Mouse (Mus musculus) hindbrain, embryonic 10.5 days (tissue): ENCODE measurements around the gene Tbx3. TPM values are rescaled to one million over a fixed set of nuclear protein-coding genes. Genes with fewer than 3 reads are reported as not detected.

ENCODE experiments used
- DNase-seq: peaks from one replicate; pipeline ENCODE4 v3.0.0-alpha.2; 2017; ENCODE audit warnings: low spot score
- H3K27ac ChIP-seq: fragments of 300-500 bp; sonication (generic); 2 replicates; pipeline ENCODE4 v1.5.1; 2016; ENCODE audit warnings: mild to moderate bottlenecking, moderate library complexity
- H3K27me3 ChIP-seq: fragments of 300-500 bp; sonication (generic); 2 replicates; pipeline ENCODE4 v1.6.1; 2016; ENCODE audit warnings: mild to moderate bottlenecking; ENCODE audit not compliant: poor library complexity, insufficient read depth, severe bottlenecking
- H3K36me3 ChIP-seq: fragments of 300-500 bp; sonication (generic); 2 replicates; pipeline ENCODE4 v1.6.1; 2016; ENCODE audit warnings: mild to moderate bottlenecking, moderate library complexity
- H3K4me1 ChIP-seq: fragments of 300-500 bp; sonication (generic); replicated peaks from 2 replicates; pipeline ENCODE4 v1.6.1; 2016; ENCODE audit warnings: mild to moderate bottlenecking
- H3K4me3 ChIP-seq: fragments of 300-500 bp; sonication (generic); 2 replicates; pipeline ENCODE4 v1.5.1; 2016; ENCODE audit warnings: mild to moderate bottlenecking, moderate library complexity
- H3K9me3 ChIP-seq: fragments of 300-500 bp; sonication (generic); 2 replicates; pipeline ENCODE4 v1.6.1; 2016; ENCODE audit warnings: mild to moderate bottlenecking, moderate library complexity
- WGBS: fragments of 180-500 bp; shearing (Covaris S2); methylation state at CpG from one replicate; pipeline ENCODE4 v1.1.7; 2016; 5-methylcytosine and 5-hydroxymethylcytosine counted together
- polyA plus RNA-seq: library from polyadenylated mRNA; unstranded; fragments of >200 nt; fragmentation: Nextera tagmentation; extraction: Ambion mirVana; gene quantifications from 2 replicates; pipeline ENCODE4 v1.2.1, GENCODE M21; 2016

Gene Tbx3
- polyA plus RNA-seq, 1 experiment from 2014 or later, result 5.8 TPM

GRCm38 (mm10) chr5:119646965-119647364, 23.5 kb upstream of the Tbx3 start:
- no peak overlapping the region for H3K27ac ChIP-seq
- no peaks in the 10 kb centered on the region for H3K36me3 ChIP-seq
- WGBS, result 59% methylated on average over 2 of the region's 2 CpGs
- no peak overlapping the region for H3K4me3 ChIP-seq
- H3K27me3 ChIP-seq, result peaks cover 91% of the 10 kb centered on the region
- H3K9me3 ChIP-seq, result no peaks in the 10 kb centered on the region
- H3K4me1 ChIP-seq, result peaks cover 9% of the 10 kb centered on the region; the same call in 1 of the 2 replicates
- no peak for DNase-seq

- Histone ChIP-seq H3K4me1 (peaks cover 9% of the 10 kb centered on the region; the same call in 1 of the 2 replicates), H3K27me3 (peaks cover 98% of the 10 kb centered on the region), H3K36me3 (no peaks in the 10 kb centered on the region), H3K9me3 (no peaks in the 10 kb centered on the region), H3K4me3 (no peak overlapping the region), H3K27ac (no peak overlapping the region)
- DNase-seq, result peak; percentile 12
- 21% methylated on average over 13 of the region's 13 CpGs for WGBS
Measured at GRCm38 (mm10) chr5:119651135-119651965, 19.1 kb upstream of the Tbx3 start.

- no peaks in the 10 kb centered on the region for H3K36me3 ChIP-seq
- peaks cover 100% of the 10 kb centered on the region for H3K27me3 ChIP-seq
- WGBS, result 5% methylated on average over 7 of the region's 7 CpGs
- H3K9me3 ChIP-seq, result no peaks in the 10 kb centered on the region
- H3K4me1 ChIP-seq, result peaks cover 10% of the 10 kb centered on the region; the same call in 1 of the 2 replicates
- no peak for DNase-seq
- no peak overlapping the region for H3K4me3 ChIP-seq
- no peak overlapping the region for H3K27ac ChIP-seq
Measured at GRCm38 (mm10) chr5:119656354-119656753, 14.1 kb upstream of the Tbx3 start.

- Histone ChIP-seq H3K9me3 (no peaks in the 10 kb centered on the region), H3K27ac (no peak overlapping the region), H3K27me3 (peaks cover 100% of the 10 kb centered on the region), H3K4me3 (no peak overlapping the region), H3K36me3 (no peaks in the 10 kb centered on the region), H3K4me1 (peaks cover 5% of the 10 kb centered on the region; the same call in 1 of the 2 replicates)
- DNase-seq, result peak; percentile 23
- WGBS, result under 1% methylated on average over 21 of the region's 21 CpGs
Measured at GRCm38 (mm10) chr5:119656856-119657255, 13.6 kb upstream of the Tbx3 start.

GRCm38 (mm10) chr5:119657362-119657761, 13.1 kb upstream of the Tbx3 start:
- Histone ChIP-seq H3K9me3 (no peaks in the 10 kb centered on the region), H3K27me3 (peaks cover 100% of the 10 kb centered on the region), H3K4me1 (peaks cover 5% of the 10 kb centered on the region; the same call in 1 of the 2 replicates), H3K4me3 (no peak overlapping the region), H3K36me3 (no peaks in the 10 kb centered on the region), H3K27ac (no peak overlapping the region)
- no peak for DNase-seq
- under 1% methylated on average over 6 of the region's 6 CpGs for WGBS

GRCm38 (mm10) chr5:119657804-119658203, 12.7 kb upstream of the Tbx3 start:
- Histone ChIP-seq H3K9me3 (no peaks in the 10 kb centered on the region), H3K4me1 (peaks cover 5% of the 10 kb centered on the region; the same call in 1 of the 2 replicates), H3K27me3 (peaks cover 100% of the 10 kb centered on the region), H3K27ac (no peak overlapping the region), H3K4me3 (no peak overlapping the region), H3K36me3 (no peaks in the 10 kb centered on the region)
- 5% methylated on average over 6 of the region's 6 CpGs for WGBS
- DNase-seq, result peak; percentile 15

GRCm38 (mm10) chr5:119658396-119658795, 12.1 kb upstream of the Tbx3 start:
- Histone ChIP-seq H3K27me3 (peaks cover 100% of the 10 kb centered on the region), H3K4me3 (no peak overlapping the region), H3K36me3 (no peaks in the 10 kb centered on the region), H3K4me1 (peaks cover 5% of the 10 kb centered on the region; the same call in 1 of the 2 replicates), H3K9me3 (no peaks in the 10 kb centered on the region), H3K27ac (no peak overlapping the region)
- under 1% methylated on average over 5 of the region's 5 CpGs for WGBS
- DNase-seq, result peak; percentile 17

GRCm38 (mm10) chr5:119659041-119659440, 11.4 kb upstream of the Tbx3 start:
- Histone ChIP-seq H3K36me3 (no peaks in the 10 kb centered on the region), H3K27me3 (peaks cover 100% of the 10 kb centered on the region), H3K9me3 (no peaks in the 10 kb centered on the region), H3K4me3 (no peak overlapping the region), H3K27ac (no peak overlapping the region), H3K4me1 (peaks cover 5% of the 10 kb centered on the region; the same call in 1 of the 2 replicates)
- DNase-seq, result no peak
- 2% methylated on average over 3 of the region's 3 CpGs for WGBS

- Histone ChIP-seq H3K4me1 (peaks cover 5% of the 10 kb centered on the region; the same call in 1 of the 2 replicates), H3K9me3 (no peaks in the 10 kb centered on the region), H3K4me3 (no peak overlapping the region), H3K27me3 (peaks cover 100% of the 10 kb centered on the region), H3K27ac (no peak overlapping the region), H3K36me3 (no peaks in the 10 kb centered on the region)
- under 1% methylated on average over 25 of the region's 25 CpGs for WGBS
- DNase-seq, result peak; percentile 35
Measured at GRCm38 (mm10) chr5:119660526-119661410, 9.7 kb upstream of the Tbx3 start.

GRCm38 (mm10) chr5:119661474-119661873, 9.0 kb upstream of the Tbx3 start:
- DNase-seq, result no peak
- WGBS, result 1% methylated on average over 11 of the region's 11 CpGs
- H3K27ac ChIP-seq, result no peak overlapping the region
- peaks cover 100% of the 10 kb centered on the region for H3K27me3 ChIP-seq
- H3K36me3 ChIP-seq, result no peaks in the 10 kb centered on the region
- peaks cover 5% of the 10 kb centered on the region; the same call in 1 of the 2 replicates for H3K4me1 ChIP-seq
- no peaks in the 10 kb centered on the region for H3K9me3 ChIP-seq
- no peak overlapping the region for H3K4me3 ChIP-seq

GRCm38 (mm10) chr5:119662326-119662725, 8.1 kb upstream of the Tbx3 start:
- H3K4me1 ChIP-seq, result no peaks in the 10 kb centered on the region
- no peaks in the 10 kb centered on the region for H3K9me3 ChIP-seq
- under 1% methylated on average over 13 of the region's 13 CpGs for WGBS
- DNase-seq, result no peak
- H3K27ac ChIP-seq, result no peak overlapping the region
- no peaks in the 10 kb centered on the region for H3K36me3 ChIP-seq
- no peak overlapping the region for H3K4me3 ChIP-seq
- H3K27me3 ChIP-seq, result peaks cover 100% of the 10 kb centered on the region

GRCm38 (mm10) chr5:119662731-119663130, 7.7 kb upstream of the Tbx3 start:
- H3K4me3 ChIP-seq, result no peak overlapping the region
- no peak overlapping the region for H3K27ac ChIP-seq
- no peaks in the 10 kb centered on the region for H3K4me1 ChIP-seq
- H3K9me3 ChIP-seq, result no peaks in the 10 kb centered on the region
- no peak for DNase-seq
- no peaks in the 10 kb centered on the region for H3K36me3 ChIP-seq
- WGBS, result under 1% methylated on average over 12 of the region's 12 CpGs
- H3K27me3 ChIP-seq, result peaks cover 100% of the 10 kb centered on the region
